Mouse (Mus musculus) forebrain, embryonic 13.5 days (tissue): Measurements from ENCODE around the gene Sfpq. TPM values are rescaled to one million over a fixed set of nuclear protein-coding genes. Genes with fewer than 3 reads are reported as not detected.

ENCODE experiments used
- ATAC-seq: fragments of 200-750 bp; cut with Nextera tagmentation; 2 replicates; pipeline ENCODE4 v1.8.0; 2017
- H3K27ac ChIP-seq: fragments of 300-500 bp; sonication (generic); 2 replicates; pipeline ENCODE4 v1.5.1; 2015; ENCODE audit warnings: inconsistent platforms, mild to moderate bottlenecking, moderate library complexity
- H3K27me3 ChIP-seq: fragments of 300-500 bp; sonication (generic); 2 replicates; pipeline ENCODE4 v1.6.1; 2015; ENCODE audit warnings: mild to moderate bottlenecking, inconsistent platforms
- H3K36me3 ChIP-seq: fragments of 300-500 bp; sonication (generic); 2 replicates; pipeline ENCODE4 v1.6.1; 2015; ENCODE audit warnings: mild to moderate bottlenecking, inconsistent platforms; ENCODE audit not compliant: poor library complexity, severe bottlenecking
- H3K4me1 ChIP-seq: fragments of 300-500 bp; sonication (generic); 2 replicates; pipeline ENCODE4 v1.6.1; 2015; ENCODE audit warnings: inconsistent platforms
- H3K4me2 ChIP-seq: fragments of 300-500 bp; sonication (generic); 2 replicates; pipeline ENCODE4 v1.6.1; 2015; ENCODE audit warnings: inconsistent platforms, mild to moderate bottlenecking, moderate library complexity
- H3K4me3 ChIP-seq: fragments of 300-500 bp; sonication (generic); 2 replicates; pipeline ENCODE4 v1.5.1; 2015; ENCODE audit warnings: mild to moderate bottlenecking, inconsistent platforms
- H3K9ac ChIP-seq: fragments of 300-500 bp; sonication (generic); 2 replicates; pipeline ENCODE4 v1.6.1; 2015; ENCODE audit warnings: mild to moderate bottlenecking, inconsistent platforms
- H3K9me3 ChIP-seq: fragments of 300-500 bp; sonication (generic); replicated peaks from 2 replicates; pipeline ENCODE4 v1.6.1; 2016; ENCODE audit warnings: inconsistent platforms
- whole genome bisulfite sequencing: fragments of 180-500 bp; shearing (Covaris S2); methylation state at CpG from one replicate; pipeline ENCODE4 v1.1.7; 2015; 5-methylcytosine and 5-hydroxymethylcytosine counted together
- polyA plus RNA-seq: library from polyadenylated mRNA; unstranded; fragments of >200 nt; fragmentation: Nextera tagmentation; extraction: Ambion mirVana; gene quantifications from 2 replicates; pipeline ENCODE4 v1.2.1, GENCODE M21; 2015

Gene Sfpq
- polyA plus RNA-seq, 1 experiment from 2014 or later = 122 TPM

DNA sequence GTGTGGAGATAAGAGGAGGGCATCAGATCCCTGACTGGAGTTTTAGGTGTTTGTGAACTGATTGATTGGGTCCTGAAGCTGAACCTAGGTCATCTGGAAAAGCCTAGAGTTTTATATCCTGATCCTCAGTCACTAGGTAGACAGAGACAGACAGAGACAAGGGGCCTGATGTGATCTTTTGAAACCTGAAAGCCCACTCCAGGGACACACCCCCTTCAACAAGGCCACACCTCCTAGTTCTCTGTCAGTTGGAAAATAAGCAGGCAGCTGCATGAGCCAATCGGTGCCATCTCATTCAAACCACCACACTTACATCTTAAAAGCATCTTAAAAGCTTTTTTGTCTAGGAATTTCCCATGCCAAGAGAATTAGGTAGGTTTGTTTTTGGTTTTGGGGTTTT, 59.7 kb downstream of the Sfpq start:
- Histone ChIP-seq H3K4me2 (no peak overlapping the region), H3K4me3 (no peak overlapping the region), H3K27ac (no peak overlapping the region), H3K9ac (no peak overlapping the region), H3K27me3 (no peaks in the 10 kb centered on the region), H3K36me3 (no peaks in the 10 kb centered on the region), H3K9me3 (no peaks in the 10 kb centered on the region), H3K4me1 (peaks cover 10% of the 10 kb centered on the region)
- no peak for ATAC-seq
- WGBS = 58% methylated on average over 1 of the region's 1 CpGs

DNA sequence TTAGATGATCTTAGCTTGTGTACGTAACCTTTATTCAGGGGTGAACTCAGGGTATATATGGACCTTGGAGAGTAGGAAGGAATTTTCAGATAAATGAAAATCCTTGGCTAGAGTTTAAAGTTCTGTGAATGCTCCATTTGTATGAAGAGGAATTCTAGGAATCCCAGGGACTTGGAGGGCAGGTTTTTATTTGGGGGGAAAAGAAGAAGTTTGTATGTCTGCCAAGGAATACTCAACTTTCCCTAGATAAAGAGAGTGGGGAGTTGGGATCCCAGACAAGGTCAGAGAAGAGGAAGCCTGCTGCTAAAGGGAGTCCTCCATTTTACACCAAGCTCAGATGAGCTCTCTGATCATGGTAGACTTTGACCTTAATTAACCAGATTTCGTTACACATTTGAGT, 62.0 kb downstream of the Sfpq start:
- Histone ChIP-seq H3K4me1 (peaks cover 5% of the 10 kb centered on the region), H3K9ac (no peak overlapping the region), H3K4me3 (no peak overlapping the region), H3K27me3 (no peaks in the 10 kb centered on the region), H3K36me3 (peaks cover 4% of the 10 kb centered on the region; the same call in 1 of the 2 replicates), H3K27ac (no peak overlapping the region), H3K9me3 (no peaks in the 10 kb centered on the region), H3K4me2 (no peak overlapping the region)
- no peak for ATAC-seq
- 88% methylated on average over 2 of the region's 2 CpGs for WGBS

- no peaks in the 10 kb centered on the region for H3K4me1 ChIP-seq
- no peak overlapping the region for H3K27ac ChIP-seq
- no peak overlapping the region for H3K4me3 ChIP-seq
- no peak overlapping the region for H3K9ac ChIP-seq
- H3K4me2 ChIP-seq = no peak overlapping the region
- no peaks in the 10 kb centered on the region for H3K27me3 ChIP-seq
- ATAC-seq = no peak
- WGBS = 93% methylated on average over 1 of the region's 1 CpGs
- H3K36me3 ChIP-seq = peaks cover 17% of the 10 kb centered on the region
- H3K9me3 ChIP-seq = no peaks in the 10 kb centered on the region
Measured at GRCm38 (mm10) chr4:127085761-127086160, 64.6 kb downstream of the Sfpq start.

Other genes with a start within 250 kb of the Sfpq start
- gene Zmym4, start 53.2 kb upstream of the Sfpq start, polyA plus RNA-seq = 30.0 and 30.6 TPM in 2 replicates
- 26.4 and 28.4 TPM in 2 replicates for gene Zmym1, start 39.8 kb downstream of the Sfpq start, polyA plus RNA-seq
- 24.0 and 30.0 TPM in 2 replicates for gene Zmym6, start 56.1 kb downstream of the Sfpq start, polyA plus RNA-seq
- 13.6 and 15.9 TPM in 2 replicates for gene Tmem35b, start 102.4 kb downstream of the Sfpq start, polyA plus RNA-seq
- 4.9 and 5.4 TPM in 2 replicates for gene Dlgap3, start 147.9 kb downstream of the Sfpq start, polyA plus RNA-seq
- gene Smim12, start 222.5 kb downstream of the Sfpq start, polyA plus RNA-seq = 50.4 and 51.3 TPM in 2 replicates